Mouse (Mus musculus) CD4-positive helper T cell, adult 2 months (primary cell): Measurements from ENCODE around the gene Rsl1.
A peak's percentile ranks its signal among the peaks of the same experiment; 100 is the strongest.
"Not testable (repeated sequence)": the region's sequence is repeated elsewhere in the genome, so short reads cannot be mapped to it uniquely, and the experiment has no call there.

Source experiments
- DNase-seq: peaks from one replicate; pipeline ENCODE4 v3.0.0-alpha.2; 2012; ENCODE audit warnings: low read depth, missing footprints, low spot score

Gene Rsl1

DNA sequence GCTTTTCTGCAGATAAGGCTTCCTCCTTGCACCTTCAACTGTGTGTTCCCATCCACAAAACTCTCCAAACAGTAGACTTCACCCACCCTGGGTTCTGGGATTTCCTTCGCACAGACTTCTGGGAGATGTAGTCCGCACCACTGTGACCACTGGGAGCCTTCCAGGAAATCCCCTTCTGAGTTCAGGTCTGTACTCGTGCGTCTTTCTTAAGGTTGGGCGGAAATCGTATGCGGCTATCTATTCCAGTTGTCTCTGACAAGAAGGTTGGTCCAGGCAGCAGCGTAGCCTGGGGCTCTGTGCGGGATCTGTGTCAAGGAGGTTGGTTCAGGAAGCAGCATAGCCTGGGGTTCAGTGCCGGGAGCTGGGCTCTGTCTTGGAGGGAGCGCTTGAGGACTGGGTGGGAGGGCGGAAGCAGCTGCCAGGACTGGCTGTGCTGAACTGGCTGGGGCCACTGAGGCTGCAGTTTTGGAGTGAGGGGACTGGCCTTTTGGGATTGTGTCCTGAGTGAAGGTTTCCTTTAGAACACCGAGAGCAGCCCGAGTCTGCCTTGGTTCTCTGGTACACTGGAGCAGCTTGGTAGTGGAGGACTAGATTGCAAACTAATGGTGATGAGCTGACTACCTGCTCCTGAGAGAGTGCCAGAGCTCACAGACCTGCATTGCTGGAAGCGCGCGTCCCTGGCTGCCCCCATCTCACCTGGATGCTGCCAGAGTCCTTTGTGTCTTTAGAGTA is at the start of gene Rsl1:
Rsl1 (plus strand) TSS at position 192 of the 732 bp plus-strand sequence.
- DNase-seq, result peak; percentile 87

DNA sequence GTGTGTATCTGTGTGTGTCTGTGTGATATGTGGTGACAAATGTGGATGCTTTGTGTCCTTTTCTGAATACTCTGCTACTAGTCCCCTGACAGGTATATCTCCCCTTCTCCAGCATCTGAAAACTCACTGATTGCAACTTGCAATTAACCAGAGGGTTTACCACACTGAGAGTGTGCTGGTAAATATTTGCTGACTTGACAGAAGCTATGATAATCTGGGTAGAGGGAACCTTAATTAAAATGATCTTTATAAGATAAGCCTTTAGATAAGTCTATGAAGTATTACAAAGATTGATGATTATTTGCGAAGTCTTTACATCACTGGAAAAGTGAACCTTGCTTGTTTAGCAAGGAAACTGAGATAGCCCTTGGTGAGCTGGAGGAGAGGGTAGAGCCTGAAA is 48.5 kb upstream of the Rsl1 start:
- DNase-seq, result no peak

- not testable (repeated sequence) for DNase-seq
These were observed 45.5 kb upstream of the Rsl1 start for GRCm38 (mm10) chr13:67127507-67127906.

- peak; percentile 88 for DNase-seq
These were observed 44.8 kb upstream of the Rsl1 start for GRCm38 (mm10) chr13:67128038-67128721.

DNA sequence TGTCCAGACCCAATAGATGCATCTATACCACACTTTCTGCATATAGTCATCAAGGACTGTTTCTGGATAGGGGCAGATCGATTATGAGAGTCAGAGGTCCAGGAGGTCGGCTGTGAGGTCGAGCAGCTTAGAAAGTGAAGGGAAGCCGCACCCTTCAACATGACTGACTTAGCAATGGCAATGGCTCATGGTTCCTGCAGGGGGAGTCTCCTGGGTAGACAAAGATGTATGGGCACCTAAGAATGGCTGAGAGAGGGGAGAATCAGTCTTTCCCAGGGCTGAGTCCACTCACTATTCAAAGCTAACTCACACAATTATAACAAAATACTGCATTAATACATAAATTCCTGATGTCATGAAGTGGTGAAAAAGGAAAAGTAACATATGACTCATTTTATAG is 6.9 kb upstream of the Rsl1 start:
- DNase-seq, result not testable (repeated sequence)

- DNase-seq, result no peak
These were observed 707 bp downstream of the Rsl1 start for GRCm38 (mm10) chr13:67173723-67174055.

- DNase-seq, result peak; percentile 77
These were observed 21.4 kb downstream of the Rsl1 start, which contains the start of gene Zfp455 for GRCm38 (mm10) chr13:67194340-67194894. Gene Zfp455 (plus strand): TSS chr13:67194506.

DNA sequence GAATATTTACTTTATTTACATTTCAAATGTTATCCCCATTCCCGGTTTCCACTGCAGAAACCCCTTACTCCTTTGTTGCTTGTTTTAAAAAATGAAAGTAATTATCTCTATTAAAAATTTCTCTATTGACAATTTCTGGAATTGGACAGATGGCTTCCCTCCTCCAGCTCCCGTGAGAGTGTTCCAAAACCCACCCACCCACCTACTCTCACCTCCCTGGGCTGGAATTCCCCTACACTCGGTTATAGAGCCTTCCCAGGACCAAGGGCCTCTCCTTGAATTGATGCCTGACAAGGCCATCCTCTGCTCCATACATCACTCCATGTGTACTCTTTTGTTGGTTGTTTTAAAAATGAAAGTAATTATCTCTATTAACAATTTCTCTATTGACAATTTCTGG is 28.7 kb downstream of the Rsl1 start:
- DNase-seq, result no peak

- DNase-seq, result peak; percentile 36
These were observed 41.1 kb downstream of the Rsl1 start for GRCm38 (mm10) chr13:67214015-67214607.
